Mouse (Mus musculus): Measurements from ENCODE around the gene Matn1. TPM values are rescaled to one million over a fixed set of nuclear protein-coding genes. Genes with fewer than 3 reads are reported as not detected.

The Matn1 gene
- polyA plus RNA-seq, 1 experiment from 2014 or later: not detected

- H3K9ac ChIP-seq (ENCODE audit: low read depth, low read length): no peak overlapping the region
- H3K4me1 ChIP-seq (replicated peaks; ENCODE audit: control insufficient read depth, insufficient read depth, low read length): no peaks in the 10 kb centered on the region
- H3K4me2 ChIP-seq (replicated peaks; ENCODE audit: low read depth): no peak overlapping the region
- no peaks in the 10 kb centered on the region for H3K36me3 ChIP-seq (ENCODE audit: control insufficient read depth, insufficient read depth)
- no peak for ATAC-seq
- H3K9me3 ChIP-seq (ENCODE audit: control insufficient read depth): no peaks in the 10 kb centered on the region
- no peak for TF ChIP-seq CTCF (IDR thresholded peaks at IDR 0.05; ENCODE audit: low read depth)
- no peak overlapping the region for H3K4me3 ChIP-seq (ENCODE audit: low read depth, low read length)
- WGBS: 77% methylated on average over 7 of the region's 7 CpGs
- H3K27me3 ChIP-seq (replicated peaks; ENCODE audit: control insufficient read depth, insufficient read depth, low read length): no peaks in the 10 kb centered on the region; the same call in 1 of the 2 replicates
- no peak overlapping the region for H3K27ac ChIP-seq (ENCODE audit: low read depth, low read length)
Observed at GRCm38 (mm10) chr4:130944779-130945178, 594 bp downstream of the Matn1 start.

DNA sequence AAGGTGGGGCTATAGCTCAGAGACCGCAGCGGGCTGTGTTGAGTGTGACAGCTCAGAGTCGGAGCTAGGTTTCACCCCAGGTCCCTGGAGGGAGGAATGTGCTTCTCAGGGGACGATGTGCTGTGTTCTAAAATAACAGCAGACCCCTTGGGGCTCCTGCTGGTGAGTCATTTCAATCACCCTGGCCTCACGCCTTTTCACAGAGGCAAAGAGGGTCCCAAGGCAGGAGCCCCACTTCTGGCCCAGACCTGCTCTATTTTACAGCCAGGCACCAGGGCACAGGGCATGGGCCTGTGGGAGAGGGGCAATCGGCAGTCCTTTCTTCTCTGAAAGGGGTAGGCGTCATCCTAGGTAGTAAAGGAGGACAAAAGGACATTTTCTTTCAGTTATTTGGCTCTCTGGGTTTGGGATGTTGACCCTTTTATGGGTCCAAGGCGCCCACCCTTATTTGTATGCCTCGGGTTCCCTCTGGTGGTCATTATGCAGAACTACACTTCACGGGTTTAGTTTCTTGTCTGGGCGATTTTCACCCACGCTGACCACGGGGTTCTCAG is 3.0 kb downstream of the Matn1 start:
- Histone ChIP-seq H3K9ac (ENCODE audit: low read depth, low read length) (no peak overlapping the region), H3K27ac (ENCODE audit: low read depth, low read length) (no peak overlapping the region), H3K9me3 (ENCODE audit: control insufficient read depth) (no peaks in the 10 kb centered on the region), H3K36me3 (ENCODE audit: control insufficient read depth, insufficient read depth) (no peaks in the 10 kb centered on the region), H3K4me2 (replicated peaks; ENCODE audit: low read depth) (no peak overlapping the region), H3K27me3 (replicated peaks; ENCODE audit: control insufficient read depth, insufficient read depth, low read length) (no peaks in the 10 kb centered on the region; the same call in 1 of the 2 replicates), H3K4me1 (replicated peaks; ENCODE audit: control insufficient read depth, insufficient read depth, low read length) (no peaks in the 10 kb centered on the region), H3K4me3 (ENCODE audit: low read depth, low read length) (no peak overlapping the region)
- ATAC-seq: no peak
- WGBS: 22% methylated on average over 13 of the region's 13 CpGs
- TF ChIP-seq CTCF (IDR thresholded peaks at IDR 0.05; ENCODE audit: low read depth): peak; percentile 79

DNA sequence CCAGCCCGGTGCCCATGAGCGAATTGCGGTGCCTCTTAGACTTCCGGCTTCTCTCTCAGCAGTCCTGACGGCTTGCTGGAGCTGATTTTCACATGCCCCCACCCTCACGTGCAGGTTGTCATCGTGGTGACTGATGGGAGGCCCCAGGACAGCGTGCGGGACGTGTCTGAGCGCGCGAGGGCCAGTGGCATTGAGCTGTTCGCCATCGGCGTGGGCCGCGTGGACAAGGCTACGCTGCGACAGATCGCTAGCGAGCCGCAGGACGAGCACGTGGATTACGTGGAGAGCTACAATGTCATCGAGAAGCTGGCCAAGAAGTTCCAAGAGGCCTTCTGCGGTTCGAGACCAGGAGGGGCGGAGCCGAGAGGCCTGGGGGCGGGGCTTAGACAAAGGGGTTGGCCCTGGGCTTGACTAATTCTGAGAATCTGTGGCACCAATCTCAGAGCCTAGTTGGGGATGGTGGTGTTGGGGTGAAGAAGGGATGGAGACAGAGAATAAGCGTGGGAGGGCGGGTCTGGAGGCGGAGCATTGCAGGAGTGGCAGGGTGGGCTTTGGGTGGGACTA is 5.7 kb downstream of the Matn1 start:
- TF ChIP-seq CTCF (IDR thresholded peaks at IDR 0.05; ENCODE audit: low read depth): no peak
- H3K27ac ChIP-seq (ENCODE audit: low read depth, low read length): no peak overlapping the region
- H3K36me3 ChIP-seq (ENCODE audit: control insufficient read depth, insufficient read depth): no peaks in the 10 kb centered on the region
- H3K4me2 ChIP-seq (replicated peaks; ENCODE audit: low read depth): no peak overlapping the region
- WGBS: 80% methylated on average over 35 of the region's 35 CpGs
- no peaks in the 10 kb centered on the region for H3K9me3 ChIP-seq (ENCODE audit: control insufficient read depth)
- H3K4me3 ChIP-seq (ENCODE audit: low read depth, low read length): no peak overlapping the region
- no peaks in the 10 kb centered on the region; the same call in 1 of the 2 replicates for H3K27me3 ChIP-seq (replicated peaks; ENCODE audit: control insufficient read depth, insufficient read depth, low read length)
- no peak for ATAC-seq
- H3K9ac ChIP-seq (ENCODE audit: low read depth, low read length): no peak overlapping the region
- no peaks in the 10 kb centered on the region for H3K4me1 ChIP-seq (replicated peaks; ENCODE audit: control insufficient read depth, insufficient read depth, low read length)

GRCm38 (mm10) chr4:130952531-130952930 is 8.3 kb downstream of the Matn1 start:
- no peak overlapping the region for H3K4me2 ChIP-seq (replicated peaks; ENCODE audit: low read depth)
- 22% methylated on average over 17 of the region's 17 CpGs for WGBS

GRCm38 (mm10) chr4:130957156-130957555 is 13.0 kb downstream of the Matn1 start:
- 77% methylated on average over 10 of the region's 10 CpGs for WGBS
- Histone ChIP-seq H3K9ac (ENCODE audit: low read depth, low read length) (no peak overlapping the region), H3K9me3 (ENCODE audit: control insufficient read depth) (no peaks in the 10 kb centered on the region), H3K4me3 (ENCODE audit: low read depth, low read length) (no peak overlapping the region), H3K4me2 (replicated peaks; ENCODE audit: low read depth) (no peak overlapping the region), H3K4me1 (replicated peaks; ENCODE audit: control insufficient read depth, insufficient read depth, low read length) (no peaks in the 10 kb centered on the region), H3K27ac (ENCODE audit: low read depth, low read length) (no peak overlapping the region), H3K36me3 (ENCODE audit: control insufficient read depth, insufficient read depth) (no peaks in the 10 kb centered on the region), H3K27me3 (replicated peaks; ENCODE audit: control insufficient read depth, insufficient read depth, low read length) (no peaks in the 10 kb centered on the region; the same call in 1 of the 2 replicates)
- no peak for ATAC-seq
- no peak for TF ChIP-seq CTCF (IDR thresholded peaks at IDR 0.05; ENCODE audit: low read depth)

More at GRCm38 (mm10) chr4:130952531-130952930, 8.3 kb downstream of the Matn1 start:
- Histone ChIP-seq H3K9me3 (ENCODE audit: control insufficient read depth) (no peaks in the 10 kb centered on the region), H3K4me1 (replicated peaks; ENCODE audit: control insufficient read depth, insufficient read depth, low read length) (no peaks in the 10 kb centered on the region), H3K36me3 (ENCODE audit: control insufficient read depth, insufficient read depth) (no peaks in the 10 kb centered on the region), H3K27ac (ENCODE audit: low read depth, low read length) (no peak overlapping the region), H3K9ac (ENCODE audit: low read depth, low read length) (no peak overlapping the region), H3K27me3 (replicated peaks; ENCODE audit: control insufficient read depth, insufficient read depth, low read length) (no peaks in the 10 kb centered on the region; the same call in 1 of the 2 replicates), H3K4me3 (ENCODE audit: low read depth, low read length) (no peak overlapping the region)
- peak; percentile 68 for TF ChIP-seq CTCF (IDR thresholded peaks at IDR 0.05; ENCODE audit: low read depth)
- no peak for ATAC-seq

- no peak for TF ChIP-seq CTCF (IDR thresholded peaks at IDR 0.05; ENCODE audit: low read depth)
- Histone ChIP-seq H3K27ac (ENCODE audit: low read depth, low read length) (no peak overlapping the region), H3K36me3 (ENCODE audit: control insufficient read depth, insufficient read depth) (no peaks in the 10 kb centered on the region), H3K9me3 (ENCODE audit: control insufficient read depth) (no peaks in the 10 kb centered on the region), H3K9ac (ENCODE audit: low read depth, low read length) (no peak overlapping the region), H3K4me3 (ENCODE audit: low read depth, low read length) (no peak overlapping the region), H3K4me1 (replicated peaks; ENCODE audit: control insufficient read depth, insufficient read depth, low read length) (no peaks in the 10 kb centered on the region), H3K27me3 (replicated peaks; ENCODE audit: control insufficient read depth, insufficient read depth, low read length) (no peaks in the 10 kb centered on the region), H3K4me2 (replicated peaks; ENCODE audit: low read depth) (no peak overlapping the region)
- 70% methylated on average over 5 of the region's 5 CpGs for WGBS
- ATAC-seq: no peak
Observed at GRCm38 (mm10) chr4:130958812-130959211, 14.6 kb downstream of the Matn1 start.
